Mouse (Mus musculus) spleen, adult 2 months (tissue): ENCODE measurements around the gene Ppp2r1b.

Experiments used
- CTCF ChIP-seq: fragments of 200-500 bp; IDR thresholded peaks from 2 replicates; pipeline ENCODE4 v1.5.1; 2011; ENCODE audit warnings: mild to moderate bottlenecking, inconsistent platforms; ENCODE audit not compliant: insufficient read depth, insufficient read length, insufficient replicate concordance; ENCODE audit errors: extremely low read depth
- POLR2A ChIP-seq: fragments of 200-500 bp; IDR thresholded peaks from 2 replicates; pipeline ENCODE4 v1.6.1; 2011; ENCODE audit warnings: low read depth, low read length, inconsistent platforms

GRCm38 (mm10) chr9:50900026-50900920 lies 55.2 kb downstream of the Ppp2r1b start:
- no peak for TF ChIP-seq POLR2A
- no peak for TF ChIP-seq CTCF
